9 mouse cellular contexts compared by ENCODE assay signal in genomic region chr7:111182319-111182718, GRCm38 (mm10).
DNase-seq lines count a peak whose midpoint lies in the region; ATAC-seq and TF ChIP-seq lines count a peak whose summit lies in the region.
"Had no signal": no experiment of that assay in that cellular context is flagged by ENCODE, and none has a peak within 500 bp of the region (broad histone marks: within the 10 kb centered on the region; RNA-seq: fewer than 3 reads in every experiment).

No protein-coding gene starts in this region.

- no peak overlapping the region for H3K4me3 ChIP-seq in spleen, adult 2 months (ENCODE audit: extremely low read depth, insufficient read depth, insufficient read length)
- no peak overlapping the region for H3K4me3 ChIP-seq in forebrain, embryonic 12.5 days (replicated peaks)
- H3K4me3 ChIP-seq: erythroblast, embryonic 14.5 days had no signal

- TF ChIP-seq CTCF in spleen, adult 2 months (IDR thresholded peaks at IDR 0.05; ENCODE audit: extremely low read depth, insufficient read depth, insufficient read length, insufficient replicate concordance), result peak; percentile 7; the same call in 1 of the 2 replicates

- DNase-seq in spleen, adult 2 months (ENCODE audit: low read depth in 1 of 2, low spot score in 2 of 2), result peak in 1 of 2 experiments; percentile 16
- no peak for DNase-seq in spleen, adult 12 weeks (ENCODE audit: low spot score)
- DNase-seq in c-Kit-negative CD71-positive TER-119-positive erythroid progenitor cells, embryonic 14.5 days (ENCODE audit: low read depth, low spot score), result peak; percentile 44
- DNase-seq in hindlimb bud, embryonic 11.5 days (ENCODE audit: extremely low spot score, low read depth, low spot score), result peak; percentile 37
- peak; percentile 58 for DNase-seq in left cerebral cortex, postnatal 4 days
- DNase-seq in thymus, postnatal 36 days, result peak; percentile 10 to 13

- H3K4me1 ChIP-seq in spleen, adult 2 months (ENCODE audit: control insufficient read depth, insufficient read depth, insufficient read length), result no peaks in the 10 kb centered on the region
- H3K4me1 ChIP-seq in forebrain, embryonic 12.5 days, result peaks cover 5% of the 10 kb centered on the region; the same call in 1 of the 2 replicates

- H3K27me3 ChIP-seq in spleen, adult 2 months (ENCODE audit: control insufficient read depth, insufficient read depth, low read length), result no peaks in the 10 kb centered on the region
- H3K27me3 ChIP-seq in forebrain, embryonic 12.5 days, result no peaks in the 10 kb centered on the region

- intact Hi-C loops in left cerebral cortex, postnatal 4 days (cut with DNase I), result loop anchor here (5.0 to 10.0 kb wide), 2 partner anchors 60 to 592 kb away; partner anchors contain the start of gene Galnt18

- no peaks in the 10 kb centered on the region for H3K9me3 ChIP-seq in forebrain, embryonic 12.5 days

- no peak overlapping the region for H3K27ac ChIP-seq in spleen, adult 2 months (ENCODE audit: insufficient read depth, low read length)
- no peak overlapping the region for H3K27ac ChIP-seq in forebrain, embryonic 12.5 days

- H3K9ac ChIP-seq in forebrain, embryonic 12.5 days, result no peak overlapping the region

- TF ChIP-seq POLR2A in spleen, adult 2 months (IDR thresholded peaks at IDR 0.05; ENCODE audit: low read depth, low read length), result no peak

- 68% methylated on average over 3 of the region's 3 CpGs for WGBS in spleen, adult 2 months
- WGBS in forebrain, embryonic 12.5 days, result 71% methylated on average over 3 of the region's 3 CpGs

- H3K36me3 ChIP-seq in spleen, adult 2 months (ENCODE audit: control insufficient read depth, insufficient read depth, low read length), result no peaks in the 10 kb centered on the region
- no peaks in the 10 kb centered on the region for H3K36me3 ChIP-seq in forebrain, embryonic 12.5 days (replicated peaks)

- ATAC-seq in forebrain, embryonic 12.5 days (ENCODE audit: low FRiP score), result peak; percentile 73; the same call in 1 of the 2 replicates
- ATAC-seq in monocyte, adult 5-6 weeks (replicated peaks; ENCODE audit: insufficient number of reproducible peaks, low FRiP score, low TSS enrichment, poor library complexity, severe bottlenecking), result peak; percentile 61; the same call in 1 of the 2 replicates

- H3K4me2 ChIP-seq in forebrain, embryonic 12.5 days, result no peak overlapping the region
